Mouse (Mus musculus) gastrocnemius, adult 18-20 months (tissue): ENCODE results near the gene Bmyc. TPM values are rescaled to one million over a fixed set of nuclear protein-coding genes. Genes with fewer than 3 reads are reported as not detected.
"Not testable (repeated sequence)": the region's sequence is repeated elsewhere in the genome, so short reads cannot be mapped to it uniquely, and the experiment has no call there.

Experiments
- DNase-seq: peaks from one replicate; pipeline ENCODE4 v3.0.0; 2021; ENCODE audit warnings: low spot score
- total RNA-seq, 2 experiments: library from RNA; stranded (reverse); gene quantifications; 2 replicates each; pipeline ENCODE4 v1.2.3; 2021

The Bmyc gene
- total RNA-seq, 2 experiments from 2014 or later = 15.6 to 16.3 TPM

- no peak for DNase-seq
These were observed 10.7 kb downstream of the Bmyc start for GRCm38 (mm10) chr2:25717222-25717621.

- no peak for DNase-seq
These were observed 26.8 kb downstream of the Bmyc start for GRCm38 (mm10) chr2:25733199-25733930.

GRCm38 (mm10) chr2:25736709-25737108 lies 30.2 kb downstream of the Bmyc start, which contains the start of gene Obp2b:
TSS of gene Obp2b (plus strand) at chr2:25737009.
- DNase-seq = not testable (repeated sequence)

- no peak for DNase-seq
These were observed 35.1 kb downstream of the Bmyc start for GRCm38 (mm10) chr2:25741671-25742070.

- DNase-seq = no peak
These were observed 47.7 kb downstream of the Bmyc start for GRCm38 (mm10) chr2:25754201-25754600.

Other genes starting within 250 kb of the Bmyc start
- gene Clic3, start 249.9 kb upstream of the Bmyc start, total RNA-seq = 1 to 10 TPM in 1 of 2 experiments, under 1 TPM in 1; 0.39 to 1.0 TPM
- gene Paxx, start 245.6 kb upstream of the Bmyc start, total RNA-seq = 10 to 100 TPM; 13.7 to 15.1 TPM
- not detected for gene Ptgds, start 236.7 kb upstream of the Bmyc start, total RNA-seq
- gene Lcn12, start 212.8 kb upstream of the Bmyc start, total RNA-seq = not detected
- 10 to 100 TPM; 81.5 to 84.3 TPM for gene Fbxw5, start 206.0 kb upstream of the Bmyc start, total RNA-seq
- 1 to 10 TPM; 2.0 to 2.1 TPM for gene C8g, start 205.0 kb upstream of the Bmyc start, total RNA-seq
- gene Traf2, start 159.8 kb upstream of the Bmyc start, total RNA-seq = 10 to 100 TPM; 13.7 to 15.1 TPM
- 100 to 1,000 TPM; 179 to 182 TPM for gene Edf1, start 148.9 kb upstream of the Bmyc start, total RNA-seq
- gene Mamdc4, start 131.9 kb upstream of the Bmyc start, total RNA-seq = under 1 TPM; 0.12 to 0.34 TPM
- gene Phpt1, start 131.5 kb upstream of the Bmyc start, total RNA-seq = 10 to 100 TPM; 54.6 to 57.5 TPM
- gene Ajm1, start 125.0 kb upstream of the Bmyc start, total RNA-seq = not detected
- gene Rabl6, start 98.2 kb upstream of the Bmyc start, total RNA-seq = 10 to 100 TPM; 75.3 to 82.5 TPM
- gene Ccdc183, start 89.1 kb upstream of the Bmyc start, total RNA-seq = not detected
- 10 to 100 TPM; 17.1 to 17.3 TPM for gene Tmem141, start 84.7 kb upstream of the Bmyc start, total RNA-seq
- 1 to 10 TPM; 2.4 to 3.0 TPM for gene Fcna, start 78.7 kb upstream of the Bmyc start, total RNA-seq
- 1 to 10 TPM; 4.5 to 5.0 TPM for gene Lcn8, start 53.6 kb upstream of the Bmyc start, total RNA-seq
- not detected for gene Lcn5, start 48.8 kb upstream of the Bmyc start, total RNA-seq
- gene Lcn6, start 30.0 kb upstream of the Bmyc start, total RNA-seq = not detected
- not detected for gene Lcn10, start 24.0 kb upstream of the Bmyc start, total RNA-seq
- not detected for gene Obp2a, start 6.7 kb upstream of the Bmyc start, total RNA-seq
- gene Obp2b, start 30.3 kb downstream of the Bmyc start, total RNA-seq = not detected
- not detected for gene Lcn3, start 58.8 kb downstream of the Bmyc start, total RNA-seq
- gene Lcn11, start 70.3 kb downstream of the Bmyc start, total RNA-seq = not detected
- not detected for gene Gm13539, start 75.5 kb downstream of the Bmyc start, total RNA-seq
- not detected for gene Glt6d1, start 109.1 kb downstream of the Bmyc start, total RNA-seq
- not detected for gene Lcn9, start 116.4 kb downstream of the Bmyc start, total RNA-seq
- gene Sohlh1, start 140.5 kb downstream of the Bmyc start, total RNA-seq = not detected
- under 1 TPM; 0.34 to 0.47 TPM for gene Kcnt1, start 157.0 kb downstream of the Bmyc start, total RNA-seq